Mouse (Mus musculus): Measurements from ENCODE around the gene Pik3ap1.

GRCm38 (mm10) chr19:41287224-41287623 is 97.7 kb downstream of the Pik3ap1 start:
- TF ChIP-seq POLR2A (IDR thresholded peaks at IDR 0.05; ENCODE audit: insufficient read depth, low read depth, low read length) (no peak), CTCF (IDR thresholded peaks at IDR 0.05) (no peak)
